Mouse (Mus musculus): ENCODE measurements around the gene Olfr740.

Gene Olfr740

GRCm38 (mm10) chr14:50445245-50445644, at the start of gene Olfr740:
Gene Olfr740, plus strand, starts transcription at chr14:50445545.
- no peak for DNase-seq (ENCODE audit: low spot score in 2 of 2)

DNA sequence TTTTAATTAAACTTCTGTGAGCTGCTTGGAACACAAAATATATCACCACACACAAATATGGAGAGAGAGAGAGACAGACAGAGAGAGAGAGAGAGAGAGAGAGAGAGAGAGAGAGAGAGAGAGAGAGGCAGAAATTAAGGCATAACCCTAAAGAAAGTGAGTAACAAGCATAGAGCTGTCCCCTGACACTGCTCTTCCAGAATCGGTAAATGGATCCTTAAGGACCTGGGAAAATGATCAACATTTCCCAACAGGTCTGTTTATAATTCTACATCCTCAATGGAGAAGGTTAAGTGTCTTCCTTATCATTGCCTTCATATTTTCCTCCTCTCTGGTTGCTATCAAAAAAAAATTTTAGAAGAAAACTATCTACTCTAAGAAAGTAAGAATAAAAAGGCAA, 38.1 kb upstream of the Olfr740 start, which contains the start of gene Olfr738:
Olfr738 (plus strand) TSS at position 301 of the 400 bp plus-strand sequence.
- DNase-seq (ENCODE audit: low spot score in 2 of 2) = no peak

GRCm38 (mm10) chr14:50418326-50418725, 27.0 kb upstream of the Olfr740 start, which contains the start of gene Olfr739:
Gene Olfr739, plus strand, starts transcription at chr14:50418626.
- no peak for DNase-seq (ENCODE audit: low spot score in 2 of 2)

DNA sequence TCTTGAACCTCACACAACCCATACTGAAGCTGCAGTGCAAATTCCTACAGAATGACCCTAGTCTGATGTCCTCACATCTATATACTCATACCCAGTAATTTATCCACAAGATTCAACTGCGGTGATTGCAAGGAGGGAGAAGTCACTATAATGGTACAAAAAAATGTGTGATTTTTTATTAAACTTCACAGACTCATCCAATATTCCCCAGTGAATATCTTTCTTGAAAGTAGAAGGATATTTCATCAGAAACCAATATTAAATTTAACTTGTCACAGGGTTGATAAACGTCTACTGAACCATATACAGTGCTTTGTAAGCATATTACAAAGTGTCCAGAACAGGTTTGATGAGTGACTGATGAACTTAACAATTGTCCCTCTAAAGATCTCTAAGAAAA, 27.1 kb downstream of the Olfr740 start, which contains the start of gene Olfr741:
Olfr741 (plus strand) TSS at position 301 of the 400 bp plus-strand sequence.
- DNase-seq (ENCODE audit: low spot score in 2 of 2) = no peak

GRCm38 (mm10) chr14:50478406-50478805, 33.1 kb downstream of the Olfr740 start:
- no peak for DNase-seq (ENCODE audit: low spot score in 2 of 2)

DNA sequence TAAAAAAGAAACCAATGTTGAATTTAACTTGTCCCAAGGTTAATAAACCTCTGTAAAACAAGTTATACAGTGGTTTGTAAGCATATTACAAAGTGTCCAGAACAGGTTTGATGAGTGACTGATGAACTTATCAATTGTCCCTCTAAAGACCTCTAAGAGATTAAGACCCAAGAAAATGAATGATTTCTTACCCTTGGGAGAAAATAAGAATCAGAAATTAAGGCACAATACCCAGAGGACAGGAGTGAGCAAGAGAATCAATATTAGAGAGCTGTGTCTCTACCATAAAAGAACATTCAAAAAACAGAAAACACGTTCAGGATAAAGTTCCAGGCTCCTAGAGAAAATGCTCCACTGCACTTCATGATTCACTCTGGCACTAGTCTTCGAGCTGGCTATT, 58.0 kb downstream of the Olfr740 start, which contains the start of gene Olfr742:
Olfr742 (plus strand) TSS at position 301 of the 400 bp plus-strand sequence.
- no peak for DNase-seq (ENCODE audit: low spot score in 2 of 2)
